Mouse (Mus musculus) frontal cortex, postnatal 10 days (tissue): ENCODE measurements at regions not wholly inside any gene's neighbourhood (a gene's known extent, or its start where the extent isn't known, plus 50 kb on each side); places are given as distances from the start of the nearest gene placed in this dataset.

Source experiments
- DNase-seq, 2 experiments: peaks; one replicate each; pipeline ENCODE4 v3.0.0; 2022; ENCODE audit warnings: low spot score in 2 of 2, mixed read lengths in 1 of 2

GRCm38 (mm10) chr10:111077632-111078031 is 67.7 kb upstream of the Zdhhc17 start:
- no peak for DNase-seq

GRCm38 (mm10) chr10:111073851-111074430 is 64.0 kb upstream of the Zdhhc17 start:
- no peak for DNase-seq

DNA sequence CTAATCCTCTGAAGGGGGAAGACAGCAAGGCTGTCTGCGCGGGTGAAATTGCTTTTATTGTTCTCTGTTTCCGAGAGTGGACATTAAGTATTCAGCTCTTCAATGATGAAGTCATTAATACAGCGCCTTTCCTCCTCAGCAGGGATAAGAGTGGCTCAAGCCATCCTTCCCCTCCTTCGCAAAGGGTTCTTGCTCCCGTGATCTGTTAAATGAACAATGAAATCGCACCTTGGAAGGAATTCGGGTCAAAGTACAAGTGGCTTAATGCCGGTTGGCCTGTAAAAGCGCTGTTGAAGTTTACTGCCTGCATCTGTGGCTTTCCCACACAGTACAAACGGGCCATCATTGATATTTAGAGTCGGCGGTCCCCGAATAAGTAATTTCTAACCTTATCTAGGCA is 63.3 kb upstream of the Zdhhc17 start:
- no peak for DNase-seq

DNA sequence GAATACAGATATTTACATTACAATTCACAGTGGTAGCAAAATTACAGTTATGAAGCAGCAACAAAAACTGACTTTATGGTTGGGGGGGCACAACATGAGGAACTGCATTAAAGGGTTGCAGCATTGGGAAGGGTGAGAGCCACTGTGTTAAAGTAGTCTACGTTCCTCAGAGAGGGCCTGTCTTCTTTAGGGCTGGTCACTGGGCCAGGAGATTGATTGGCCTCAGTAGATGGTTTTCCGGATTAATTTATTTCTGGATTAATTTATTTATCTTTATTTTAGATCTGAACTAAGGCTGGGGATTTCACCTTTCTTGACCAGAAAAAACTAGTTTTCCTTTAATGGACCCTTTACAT is 62.6 kb upstream of the Zdhhc17 start:
- no peak for DNase-seq

DNA sequence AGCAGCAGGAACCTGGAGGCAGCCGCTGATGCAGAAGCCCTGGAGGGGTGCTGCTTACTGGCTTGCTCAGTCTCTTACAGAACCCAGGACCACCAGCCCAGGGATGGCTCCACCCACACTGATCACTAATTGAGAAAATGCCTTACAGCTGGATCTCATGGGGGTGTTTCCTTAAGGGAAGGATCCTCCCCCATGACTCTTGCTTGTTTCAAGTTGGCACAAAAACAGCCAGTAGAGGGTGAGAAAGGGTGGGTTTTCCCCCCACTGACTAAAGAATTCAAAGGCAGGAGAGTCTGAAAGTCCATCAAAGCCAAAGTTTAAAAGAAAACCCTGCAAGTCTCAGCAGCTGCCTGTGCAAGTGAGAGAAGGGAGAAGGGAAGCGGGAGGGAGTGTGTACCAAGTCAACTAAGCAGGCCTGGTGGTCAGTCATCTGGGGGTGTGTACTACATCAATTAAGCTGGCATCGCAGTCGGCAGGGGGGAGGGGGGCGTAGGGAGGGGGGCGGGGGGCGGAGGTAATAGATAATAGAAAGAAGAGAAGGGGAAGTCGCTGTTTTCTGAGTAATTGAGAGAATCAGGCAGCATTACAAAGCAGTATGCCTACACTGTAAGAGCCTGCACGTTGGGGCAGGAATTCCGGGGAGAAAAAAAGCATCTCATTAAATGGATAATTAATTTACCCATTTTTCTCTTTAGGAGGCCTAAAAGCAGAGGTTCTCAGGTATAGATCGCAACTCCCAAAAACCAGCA is 62.0 kb upstream of the Zdhhc17 start:
- DNase-seq = no peak

DNA sequence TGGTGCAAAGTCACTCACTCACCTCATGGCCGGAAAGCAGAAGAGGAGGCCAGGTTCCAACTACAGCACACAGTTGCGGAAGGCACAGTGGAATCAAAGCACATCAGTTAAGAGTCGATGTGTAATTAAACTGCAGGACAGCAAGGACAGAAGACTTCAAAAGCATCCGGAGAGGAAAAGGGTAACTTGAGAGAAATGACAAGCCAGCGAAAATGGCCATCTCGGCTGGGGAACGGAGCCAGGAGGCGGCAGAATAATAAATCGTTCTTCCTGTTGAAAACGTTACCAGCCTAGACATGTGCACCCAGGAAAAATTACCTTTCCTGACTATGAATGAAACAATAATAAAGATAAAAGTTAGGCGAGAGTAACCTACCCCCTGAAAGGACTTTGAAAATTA is 56.2 kb upstream of the Zdhhc17 start:
- no peak for DNase-seq

- DNase-seq = no peak
Observed at GRCm38 (mm10) chr10:111060626-111061025, 50.7 kb upstream of the Zdhhc17 start.
